Mouse (Mus musculus) adrenal gland, postnatal 36 days (tissue): ENCODE results near the gene Zfp160. TPM values are rescaled to one million over a fixed set of nuclear protein-coding genes. Genes with fewer than 3 reads are reported as not detected.
"Not testable (repeated sequence)": the region's sequence is repeated elsewhere in the genome, so short reads cannot be mapped to it uniquely, and the experiment has no call there.

Experiments used
- DNase-seq, 2 experiments: peaks; one replicate each; pipeline ENCODE4 v3.0.0; 2021; ENCODE audit warnings: mixed read lengths in 1 of 2
- long read RNA-seq, 2 experiments: library from polyadenylated mRNA; stranded (forward); transcript quantifications; one replicate each; pipeline ENCODE4 v2.0.0; 2021; ENCODE audit warnings: borderline sequencing depth in 2 of 2
- total RNA-seq, 2 experiments: library from RNA; stranded (reverse); gene quantifications; 2 replicates each; pipeline ENCODE4 v1.2.3; 2021

Gene Zfp160
- total RNA-seq = 10 to 100 TPM; 14.9 to 15.8 TPM
- long read RNA-seq, experiment 1, partial matches to known transcripts = 4 of 10 reads
- long read RNA-seq, experiment 1, other reads (novel, unspliced or antisense) = 3 of 10 reads
- long read RNA-seq, experiment 2, partial matches to known transcripts = 0 of 1 reads
- long read RNA-seq, experiment 2, other reads (novel, unspliced or antisense) = 0 of 1 reads

DNA sequence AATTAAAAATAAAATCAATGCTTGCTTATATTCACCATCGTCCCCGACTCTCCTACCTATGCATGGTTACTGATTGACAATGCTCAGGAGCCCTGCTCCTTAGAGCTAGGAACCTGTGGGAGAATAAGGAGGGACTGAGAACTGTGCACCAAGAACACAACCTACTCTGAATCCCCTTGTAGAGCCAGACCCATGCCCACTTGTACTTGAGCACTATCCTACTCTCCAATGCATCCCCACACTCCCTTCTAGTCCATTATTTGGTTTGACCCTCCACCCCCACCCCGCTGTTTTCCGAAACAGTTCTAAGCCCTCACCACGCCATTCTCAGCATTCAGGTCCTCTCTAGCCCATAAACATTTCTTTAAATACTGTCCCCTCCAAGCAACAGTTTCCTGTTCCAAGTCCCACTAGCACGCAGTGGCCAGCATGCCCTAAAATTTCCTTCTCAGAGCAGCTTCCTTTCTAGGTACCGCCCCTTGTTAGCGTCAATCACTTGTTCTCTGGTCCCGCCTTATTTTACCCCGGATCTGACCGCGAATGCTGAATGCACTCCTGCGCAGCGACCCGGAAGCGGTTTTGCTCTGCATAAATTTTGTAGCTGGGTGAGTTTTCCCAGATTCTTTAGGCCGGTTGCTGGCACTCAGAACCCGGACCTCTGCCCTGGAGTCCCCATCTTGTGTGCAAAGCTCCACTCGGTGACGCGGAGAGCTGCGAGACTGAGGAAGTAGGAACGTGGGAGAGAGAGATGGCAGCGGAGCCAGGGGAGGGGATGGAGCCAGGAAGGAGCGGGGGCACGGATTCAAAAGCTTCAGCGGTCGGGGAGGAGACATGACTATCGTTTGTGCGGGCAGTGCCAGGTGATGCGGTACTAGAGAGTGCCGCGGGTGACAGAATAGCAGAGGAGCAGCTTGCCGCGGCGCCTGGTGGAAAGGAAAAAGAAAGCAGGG is at the start of gene Zfp160:
Zfp160 (plus strand) TSS at position 522 of the 950 bp plus-strand sequence.
- DNase-seq = peak; percentile 91 to 92

DNA sequence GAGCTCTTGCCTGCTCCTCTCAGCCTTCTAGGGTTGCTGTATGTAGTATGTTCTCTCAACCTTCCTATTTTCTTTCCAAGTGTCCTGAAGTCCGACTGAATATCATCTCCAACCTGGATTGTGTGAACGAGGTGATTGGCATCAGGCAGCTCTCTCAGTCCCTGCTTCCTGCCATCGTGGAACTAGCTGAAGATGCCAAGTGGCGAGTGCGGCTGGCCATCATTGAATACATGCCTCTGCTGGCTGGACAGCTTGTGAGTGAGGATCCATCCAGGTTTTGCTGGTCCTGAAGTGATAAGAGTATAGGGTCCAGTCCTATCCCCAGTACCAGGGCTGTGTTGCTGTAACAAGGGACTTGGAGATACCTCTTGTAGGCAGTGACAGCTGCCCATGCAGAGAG is 48.3 kb upstream of the Zfp160 start:
- DNase-seq = no peak

DNA sequence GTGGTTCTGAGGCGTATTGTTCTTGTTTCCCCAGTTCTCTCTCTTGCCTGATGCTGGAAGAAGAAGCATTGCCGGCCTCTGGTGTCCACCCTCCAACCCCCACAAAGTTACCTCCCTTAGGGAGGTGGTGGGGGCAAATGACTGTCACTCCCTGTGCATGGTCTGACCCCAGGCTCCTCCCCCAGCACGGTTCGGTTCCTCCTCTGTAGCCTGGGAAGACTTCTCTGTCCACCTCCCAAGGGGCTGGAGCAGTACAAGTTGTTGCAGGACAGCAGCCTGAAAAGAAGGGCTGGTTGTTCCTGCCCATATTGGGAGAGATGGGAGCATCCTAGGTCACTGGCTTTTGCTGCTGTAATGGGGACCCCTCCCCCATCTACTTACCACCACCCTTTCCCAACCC is 43.3 kb upstream of the Zfp160 start:
- DNase-seq = no peak

DNA sequence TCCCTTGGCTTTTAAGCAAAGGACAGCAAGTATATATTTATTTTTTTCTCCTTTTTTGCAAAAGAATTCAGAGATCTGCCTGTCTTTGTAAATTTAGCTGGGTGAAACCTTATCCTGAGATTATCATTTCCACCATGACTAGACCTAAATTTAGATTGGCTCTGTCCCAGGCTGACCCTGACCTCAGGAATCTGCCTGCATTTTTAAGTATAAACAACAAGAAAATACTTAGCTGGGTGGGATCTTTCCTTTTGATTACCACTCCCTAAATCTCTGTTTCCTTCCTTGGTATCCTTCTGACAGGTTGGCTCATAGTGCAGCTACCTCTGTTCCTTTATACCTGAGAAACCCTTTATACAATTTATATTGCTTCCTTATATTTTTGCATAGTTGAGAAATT is 42.0 kb upstream of the Zfp160 start:
- peak in 1 of 2 experiments; percentile 16 for DNase-seq

GRCm38 (mm10) chr17:20993716-20994115 is 15.0 kb upstream of the Zfp160 start:
- no peak for DNase-seq

DNA sequence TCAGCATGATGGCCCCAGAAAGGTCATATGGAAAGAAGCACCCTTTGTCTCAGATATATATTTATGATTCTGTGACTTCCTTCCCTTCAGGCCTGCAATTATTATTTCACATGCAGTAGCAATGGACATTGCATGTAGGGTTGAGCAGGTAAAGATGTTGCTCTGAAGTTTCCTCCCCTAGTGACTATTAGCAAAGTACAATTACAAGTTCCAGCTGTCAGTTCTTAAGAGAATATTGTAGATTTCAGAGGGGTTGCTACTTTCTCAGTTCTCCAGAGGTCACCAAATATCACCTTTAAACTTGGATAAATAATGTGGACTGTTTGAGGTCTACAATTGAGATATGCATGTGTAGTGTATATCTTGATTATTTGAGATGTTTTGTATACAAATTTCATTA is 12.3 kb upstream of the Zfp160 start, which contains the start of gene Vmn1r233:
Vmn1r233 (minus strand) TSS at position 101 of the 400 bp plus-strand sequence.
- DNase-seq = no peak

GRCm38 (mm10) chr17:21009726-21010125 is 1.0 kb downstream of the Zfp160 start:
- DNase-seq = peak in 1 of 2 experiments; percentile 11

DNA sequence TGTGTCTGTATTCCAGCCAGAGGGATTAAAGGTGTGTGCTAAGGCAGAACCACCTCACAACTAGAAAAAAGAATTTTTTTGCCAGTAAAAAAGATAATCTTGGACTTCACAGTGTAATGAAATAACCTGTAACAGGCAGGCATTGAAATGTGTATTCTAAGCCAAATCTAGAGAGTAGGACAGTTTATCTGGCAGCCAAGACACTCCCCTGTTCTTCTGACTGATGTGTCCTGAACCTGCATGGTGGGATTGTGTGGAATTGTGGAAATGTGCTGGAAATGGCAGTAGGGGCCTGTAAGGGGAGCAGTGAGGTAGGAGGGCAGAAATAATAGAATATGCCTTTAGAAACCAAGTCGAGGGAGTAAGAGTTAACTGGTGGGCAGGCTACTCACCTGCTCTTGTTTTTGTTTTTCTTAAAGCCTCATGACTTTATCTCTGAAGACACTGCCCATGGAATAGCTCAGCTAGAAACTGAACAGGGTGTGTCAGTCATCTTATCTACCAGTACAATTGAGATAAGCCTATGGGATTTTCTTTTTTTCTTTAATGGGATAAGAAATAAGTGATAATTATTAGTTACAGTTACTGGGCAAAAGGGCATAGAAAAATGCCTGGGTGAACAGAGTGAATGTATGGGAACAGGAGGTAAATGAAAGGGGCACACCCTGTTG is 9.8 kb downstream of the Zfp160 start:
- no peak for DNase-seq

- not testable (repeated sequence) for DNase-seq
These were observed 39.3 kb downstream of the Zfp160 start for GRCm38 (mm10) chr17:21048020-21048419.

GRCm38 (mm10) chr17:21050901-21051300 is 42.2 kb downstream of the Zfp160 start:
- no peak for DNase-seq

DNA sequence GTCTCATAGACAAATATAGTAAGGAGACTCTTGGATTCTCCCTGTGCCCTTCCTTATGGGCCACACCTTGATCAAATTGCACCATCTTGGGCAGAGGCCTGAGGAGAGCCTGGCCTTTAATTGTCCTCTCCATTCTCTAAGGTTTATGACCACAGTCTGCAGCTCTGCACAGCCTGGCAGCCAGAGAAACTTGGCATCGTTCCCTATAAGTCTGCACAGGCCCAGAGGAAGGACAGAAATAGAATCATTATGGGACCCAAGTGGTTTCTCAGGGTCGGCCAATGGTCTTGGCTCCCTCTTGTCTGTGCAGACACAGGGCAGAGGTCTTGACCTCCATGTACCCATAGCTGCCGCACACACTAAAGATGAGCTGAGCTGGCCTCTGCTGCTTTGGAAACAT is 42.6 kb downstream of the Zfp160 start:
- not testable (repeated sequence) for DNase-seq

DNA sequence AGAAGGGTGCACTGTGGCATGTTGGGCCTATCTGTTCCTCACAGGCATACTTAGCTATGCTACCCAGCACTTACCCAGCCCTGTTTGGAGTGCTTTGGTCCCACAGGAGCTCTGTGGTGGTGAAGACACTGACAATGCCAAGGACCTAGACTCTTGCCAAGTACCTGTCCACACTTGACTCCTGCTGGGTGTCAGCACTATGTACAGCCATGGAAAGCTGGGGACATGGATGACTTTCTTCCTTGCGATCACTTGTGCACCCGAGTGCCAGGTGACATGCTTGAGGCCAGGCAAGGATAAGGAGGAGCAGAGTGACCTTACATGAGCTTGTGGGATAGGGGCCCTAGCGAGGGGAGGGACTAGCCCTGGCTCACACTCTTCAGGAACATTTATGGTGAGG is 43.2 kb downstream of the Zfp160 start:
- not testable (repeated sequence) for DNase-seq

- no peak for DNase-seq
These were observed 44.6 kb downstream of the Zfp160 start for GRCm38 (mm10) chr17:21053267-21053666.

- DNase-seq = not testable (repeated sequence)
These were observed 46.4 kb downstream of the Zfp160 start for GRCm38 (mm10) chr17:21055111-21055510.

DNA sequence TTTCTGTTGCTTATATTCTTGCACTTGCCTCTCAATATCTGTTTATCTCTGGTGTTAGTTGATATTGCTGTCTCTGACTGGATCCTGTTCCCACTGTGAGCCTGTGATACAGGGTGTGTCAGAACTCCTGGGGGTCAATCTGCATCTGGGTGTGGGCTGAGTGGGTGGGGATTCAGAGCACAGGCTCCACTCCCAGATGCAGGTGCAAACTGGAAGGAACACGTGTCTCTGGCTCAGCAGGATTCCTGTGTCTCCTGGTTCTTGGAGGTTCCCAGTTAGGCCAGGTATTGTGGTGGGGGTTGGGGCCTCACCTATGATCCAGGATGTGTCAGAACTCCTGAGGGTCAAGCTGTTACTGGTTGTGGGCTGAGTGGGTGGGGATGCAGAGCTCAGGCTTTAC is 56.8 kb downstream of the Zfp160 start:
- no peak for DNase-seq

- DNase-seq = no peak
These were observed 58.3 kb downstream of the Zfp160 start for GRCm38 (mm10) chr17:21067036-21067435.

DNA sequence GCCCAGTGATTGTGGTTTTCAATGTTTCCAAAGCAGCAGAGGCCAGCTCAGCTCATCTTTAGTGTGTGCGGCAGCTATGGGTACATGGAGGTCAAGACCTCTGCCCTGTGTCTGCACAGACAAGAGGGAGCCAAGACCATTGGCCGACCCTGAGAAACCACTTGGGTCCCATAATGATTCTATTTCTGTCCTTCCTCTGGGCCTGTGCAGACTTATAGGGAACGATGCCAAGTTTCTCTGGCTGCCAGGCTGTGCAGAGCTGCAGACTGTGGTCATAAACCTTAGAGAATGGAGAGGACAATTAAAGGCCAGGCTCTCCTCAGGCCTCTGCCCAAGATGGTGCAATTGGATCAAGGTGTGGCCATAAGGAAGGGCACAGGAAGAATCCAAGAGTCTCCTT is 60.7 kb downstream of the Zfp160 start:
- not testable (repeated sequence) for DNase-seq

- DNase-seq = not testable (repeated sequence)
These were observed 62.3 kb downstream of the Zfp160 start for GRCm38 (mm10) chr17:21070971-21071370.
